8 mouse cellular contexts compared by ENCODE assay signal in the genomic region with DNA sequence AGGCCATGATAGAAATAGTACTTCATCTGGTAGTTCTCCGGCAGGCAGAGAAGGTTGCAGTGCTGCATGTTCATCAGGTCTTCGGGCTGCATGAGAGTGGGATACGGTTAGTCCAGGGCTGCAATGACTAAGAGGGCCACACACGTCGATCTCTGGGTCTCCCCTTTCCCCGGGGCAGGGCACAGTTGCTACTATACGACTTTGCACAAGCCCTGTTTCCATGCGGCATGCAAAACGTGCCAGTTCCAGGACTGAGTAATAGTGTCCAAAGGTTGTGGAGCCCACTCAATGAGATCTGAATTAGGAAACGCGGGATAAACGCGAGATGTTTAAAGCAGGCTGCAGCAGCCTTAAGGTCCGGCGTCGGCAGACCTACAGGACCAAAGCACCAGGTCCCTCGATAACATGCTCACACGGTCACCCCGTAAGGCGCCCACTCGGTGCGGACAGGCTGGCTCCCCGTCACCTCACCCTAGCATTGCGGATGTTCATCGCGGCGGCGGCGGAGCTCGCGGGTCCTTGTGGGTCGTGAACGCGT. TPM values are rescaled to one million over a fixed set of nuclear protein-coding genes. Genes with fewer than 3 reads are reported as not detected.
DNase-seq lines count a peak whose midpoint lies in the region; ATAC-seq lines count a peak whose summit lies in the region.

No protein-coding gene starts in this region.

- no peaks in the 10 kb centered on the region for H3K9me3 ChIP-seq in neural tube, embryonic 11.5 days (ENCODE audit: control insufficient read depth, low read length)
- H3K9me3 ChIP-seq in hindbrain, embryonic 15.5 days, result no peaks in the 10 kb centered on the region
- no peaks in the 10 kb centered on the region for H3K9me3 ChIP-seq in midbrain, embryonic 14.5 days (ENCODE audit: control insufficient read depth, low read length)

- 0 out of 2 replicates have a peak overlapping the region, but pooled peaks have one; percentile 1 for H3K27ac ChIP-seq in neural tube, embryonic 11.5 days (ENCODE audit: low read depth, low read length)
- H3K27ac ChIP-seq in hindbrain, embryonic 15.5 days (replicated peaks), result peak overlapping the region; percentile 83
- peak overlapping the region; percentile 52; the same call in 1 of the 2 replicates for H3K27ac ChIP-seq in midbrain, embryonic 14.5 days (replicated peaks; ENCODE audit: low read depth, low read length)

- no peaks in the 10 kb centered on the region for H3K36me3 ChIP-seq in neural tube, embryonic 11.5 days (ENCODE audit: control insufficient read depth, insufficient read depth, low read length)
- peaks cover 5% of the 10 kb centered on the region; the same call in 1 of the 2 replicates for H3K36me3 ChIP-seq in hindbrain, embryonic 15.5 days
- peaks cover 3% of the 10 kb centered on the region; the same call in 1 of the 2 replicates for H3K36me3 ChIP-seq in midbrain, embryonic 14.5 days (ENCODE audit: control insufficient read depth, insufficient read depth, low read length)

- WGBS in neural tube, embryonic 11.5 days, result 18% methylated on average over 31 of the region's 34 CpGs
- WGBS in hindbrain, embryonic 15.5 days, result 14% methylated on average over 34 of the region's 34 CpGs
- WGBS in midbrain, embryonic 14.5 days, result 21% methylated on average over 34 of the region's 34 CpGs

- DNase-seq in adrenal gland, postnatal 36 days, result peak; percentile 10 to 16
- no peak for DNase-seq in adrenal gland, postnatal 25 days
- peak; percentile 13 for DNase-seq in neural tube, embryonic 11.5 days (ENCODE audit: low spot score)
- no peak for DNase-seq in neural tube, embryonic 10.5 days (ENCODE audit: extremely low spot score, low spot score)
- no peak for DNase-seq in midbrain, embryonic 14.5 days
- no peak for DNase-seq in B cell, adult 2 months
- no peak for DNase-seq in kidney, postnatal 25 days

- H3K4me2 ChIP-seq in neural tube, embryonic 11.5 days (ENCODE audit: low read depth), result peak overlapping the region; percentile 67
- H3K4me2 ChIP-seq in hindbrain, embryonic 15.5 days, result peak overlapping the region; percentile 68
- H3K4me2 ChIP-seq in midbrain, embryonic 14.5 days (ENCODE audit: low read length), result peak overlapping the region; percentile 67

- peak; percentile 35; the same call in 1 of the 2 replicates for ATAC-seq in neural tube, embryonic 11.5 days (ENCODE audit: insufficient read depth, low FRiP score, low TSS enrichment)
- ATAC-seq in hindbrain, embryonic 15.5 days (ENCODE audit: low FRiP score, low read depth), result no peak; the same call in 1 of the 2 replicates
- no peak for ATAC-seq in midbrain, embryonic 14.5 days (ENCODE audit: low FRiP score, low TSS enrichment)

- peak overlapping the region; percentile 64 for H3K9ac ChIP-seq in neural tube, embryonic 11.5 days (ENCODE audit: low read length)
- peak overlapping the region; percentile 63 for H3K9ac ChIP-seq in hindbrain, embryonic 15.5 days
- H3K9ac ChIP-seq in midbrain, embryonic 14.5 days (replicated peaks; ENCODE audit: low read length), result peak overlapping the region; percentile 64

- H3K27me3 ChIP-seq in neural tube, embryonic 11.5 days (ENCODE audit: control insufficient read depth, insufficient read depth, low read length), result no peaks in the 10 kb centered on the region
- no peaks in the 10 kb centered on the region for H3K27me3 ChIP-seq in hindbrain, embryonic 15.5 days
- H3K27me3 ChIP-seq in midbrain, embryonic 14.5 days (ENCODE audit: control insufficient read depth, insufficient read depth, low read length), result no peaks in the 10 kb centered on the region

- H3K4me1 ChIP-seq in neural tube, embryonic 11.5 days (ENCODE audit: control insufficient read depth, insufficient read depth, low read length), result no peaks in the 10 kb centered on the region
- H3K4me1 ChIP-seq in hindbrain, embryonic 15.5 days (replicated peaks), result peaks cover 7% of the 10 kb centered on the region
- H3K4me1 ChIP-seq in midbrain, embryonic 14.5 days (ENCODE audit: control insufficient read depth, insufficient read depth, low read length), result 0 out of 2 replicates have a peak, but pooled peaks cover 3% of the 10 kb centered on the region

- peak overlapping the region; percentile 53 for H3K4me3 ChIP-seq in neural tube, embryonic 11.5 days (ENCODE audit: low read depth, low read length)
- peak overlapping the region; percentile 64 for H3K4me3 ChIP-seq in hindbrain, embryonic 15.5 days
- H3K4me3 ChIP-seq in midbrain, embryonic 14.5 days (replicated peaks; ENCODE audit: low read depth, low read length), result peak overlapping the region; percentile 55

RNA-seq across cellular contexts. Expression of a gene that starts 0.3 kb away (rescaled TPM):
- total RNA-seq in adrenal gland, postnatal 36 days (2021), result 1 to 10 TPM; 2.9 to 3.0 TPM
- total RNA-seq in adrenal gland, postnatal 25 days (2021), result 3.3 and 4.9 TPM in 2 replicates
- 2.1 and 2.5 TPM in 2 replicates for polyA plus RNA-seq in neural tube, embryonic 11.5 days (2014; fragmentation: Nextera tagmentation; extraction: Ambion mirVana)
- 3.5 and 3.6 TPM in 2 replicates for polyA plus RNA-seq in hindbrain, embryonic 15.5 days (2015; fragmentation: Nextera tagmentation; extraction: Ambion mirVana)
- polyA plus RNA-seq in midbrain, embryonic 14.5 days (2014; fragmentation: Nextera tagmentation; extraction: Ambion mirVana), result 1.8 and 2.1 TPM in 2 replicates

RNA-seq across cellular contexts. Expression of a gene that starts 0.4 kb away (rescaled TPM):
- 10 to 100 TPM; 76.0 to 85.1 TPM for total RNA-seq in adrenal gland, postnatal 36 days (2021)
- total RNA-seq in adrenal gland, postnatal 25 days (2021), result 75.2 and 84.9 TPM in 2 replicates
- polyA plus RNA-seq in neural tube, embryonic 11.5 days (2014; fragmentation: Nextera tagmentation; extraction: Ambion mirVana), result 133 and 144 TPM in 2 replicates
- 93.3 and 98.4 TPM in 2 replicates for polyA plus RNA-seq in hindbrain, embryonic 15.5 days (2015; fragmentation: Nextera tagmentation; extraction: Ambion mirVana)
- polyA plus RNA-seq in midbrain, embryonic 14.5 days (2014; fragmentation: Nextera tagmentation; extraction: Ambion mirVana), result 82.2 and 89.0 TPM in 2 replicates

RNA-seq across cellular contexts. Expression of a gene that starts 9.3 kb away (rescaled TPM):
- 10 to 100 TPM; 16.1 to 23.8 TPM for total RNA-seq in adrenal gland, postnatal 36 days (2021)
- 11.2 and 13.9 TPM in 2 replicates for total RNA-seq in adrenal gland, postnatal 25 days (2021)
- 16.3 and 19.0 TPM in 2 replicates for polyA plus RNA-seq in neural tube, embryonic 11.5 days (2014; fragmentation: Nextera tagmentation; extraction: Ambion mirVana)
- polyA plus RNA-seq in hindbrain, embryonic 15.5 days (2015; fragmentation: Nextera tagmentation; extraction: Ambion mirVana), result 13.3 and 14.1 TPM in 2 replicates
- 3.0 and 11.1 TPM in 2 replicates for polyA plus RNA-seq in midbrain, embryonic 14.5 days (2014; fragmentation: Nextera tagmentation; extraction: Ambion mirVana)

RNA-seq across cellular contexts. Expression of a gene that starts 25.4 kb away (rescaled TPM):
- 10 to 100 TPM in 1 of 2 experiments, 1 to 10 TPM in 1; 9.8 to 10.0 TPM for total RNA-seq in adrenal gland, postnatal 36 days (2021)
- 13.5 and 15.2 TPM in 2 replicates for total RNA-seq in adrenal gland, postnatal 25 days (2021)
- polyA plus RNA-seq in neural tube, embryonic 11.5 days (2014; fragmentation: Nextera tagmentation; extraction: Ambion mirVana), result 42.1 and 55.1 TPM in 2 replicates
- polyA plus RNA-seq in hindbrain, embryonic 15.5 days (2015; fragmentation: Nextera tagmentation; extraction: Ambion mirVana), result 85.5 and 126 TPM in 2 replicates
- 84.0 and 103 TPM in 2 replicates for polyA plus RNA-seq in midbrain, embryonic 14.5 days (2014; fragmentation: Nextera tagmentation; extraction: Ambion mirVana)

RNA-seq across cellular contexts. Expression of a gene that starts 29.5 kb away (rescaled TPM):
- not detected for total RNA-seq in adrenal gland, postnatal 36 days (2021)
- not detected in 2 replicates for total RNA-seq in adrenal gland, postnatal 25 days (2021)
- polyA plus RNA-seq in neural tube, embryonic 11.5 days (2014; fragmentation: Nextera tagmentation; extraction: Ambion mirVana), result 0.14 TPM in 1 of 2 replicates, not detected in the other
- polyA plus RNA-seq in hindbrain, embryonic 15.5 days (2015; fragmentation: Nextera tagmentation; extraction: Ambion mirVana), result 0.17 and 0.18 TPM in 2 replicates
- not detected in 2 replicates for polyA plus RNA-seq in midbrain, embryonic 14.5 days (2014; fragmentation: Nextera tagmentation; extraction: Ambion mirVana)

Comparison
In these comparisons a context has a peak if more than half of its experiments do, and no peak if none do; other contexts are left out.
1. DNase-seq: peak in adrenal gland, postnatal 36 days (2 of 2) and neural tube, embryonic 11.5 days (single experiment); none in adrenal gland, postnatal 25 days (single experiment), neural tube, embryonic 10.5 days (single experiment), midbrain, embryonic 14.5 days (single experiment), B cell, adult 2 months (0 of 2) and kidney, postnatal 25 days (0 of 2).
2. H3K27ac ChIP-seq: peak in every context shown above with its lines; median percentile 83 in hindbrain, embryonic 15.5 days; 52 in midbrain, embryonic 14.5 days; 1 in neural tube, embryonic 11.5 days.
3. Peak in every context shown above with its lines, with median percentiles within 50 percentile points of each other: H3K4me2 ChIP-seq, H3K4me3 ChIP-seq and H3K9ac ChIP-seq.